Mouse (Mus musculus) heart, embryonic 16.5 days (tissue): ENCODE measurements around the gene Surf1. TPM values are rescaled to one million over a fixed set of nuclear protein-coding genes. Genes with fewer than 3 reads are reported as not detected.

Source experiments
- ATAC-seq: fragments of 200-750 bp; cut with Nextera tagmentation; replicated peaks from 2 replicates; pipeline ENCODE4 v1.8.0; 2017; ENCODE audit warnings: moderate number of reproducible peaks; ENCODE audit not compliant: insufficient read depth, low FRiP score; ENCODE audit errors: extremely low read depth
- H3K27ac ChIP-seq: fragments of 300-500 bp; sonication (generic); 2 replicates; pipeline ENCODE4 v1.5.1; 2014; ENCODE audit warnings: mild to moderate bottlenecking, low read length, control low read depth, moderate library complexity
- H3K27me3 ChIP-seq: fragments of 300-500 bp; sonication (generic); 2 replicates; pipeline ENCODE4 v1.6.1; 2014; ENCODE audit warnings: low read length, mixed read lengths; ENCODE audit not compliant: control insufficient read depth, insufficient read depth
- H3K36me3 ChIP-seq: fragments of 300-500 bp; sonication (generic); 2 replicates; pipeline ENCODE4 v1.6.1; 2014; ENCODE audit not compliant: control insufficient read depth, insufficient read depth
- H3K4me1 ChIP-seq: fragments of 300-500 bp; sonication (generic); 2 replicates; pipeline ENCODE4 v1.6.1; 2014; ENCODE audit warnings: low read length, mixed read lengths; ENCODE audit not compliant: control insufficient read depth, insufficient read depth
- H3K4me2 ChIP-seq: fragments of 300-500 bp; sonication (generic); 2 replicates; pipeline ENCODE4 v1.6.1; 2014; ENCODE audit warnings: low read depth, mild to moderate bottlenecking, control low read depth, low read length
- H3K4me3 ChIP-seq: fragments of 300-500 bp; sonication (generic); 2 replicates; pipeline ENCODE4 v1.5.1; 2014; ENCODE audit warnings: mild to moderate bottlenecking, control low read depth, low read length
- H3K9ac ChIP-seq: fragments of 300-500 bp; sonication (generic); 2 replicates; pipeline ENCODE4 v1.6.1; 2014; ENCODE audit warnings: low read length, control low read depth
- H3K9me3 ChIP-seq: fragments of 300-500 bp; sonication (generic); replicated peaks from 2 replicates; pipeline ENCODE4 v1.6.1; 2016; ENCODE audit warnings: low read length; ENCODE audit not compliant: control insufficient read depth
- WGBS: fragments of 180-500 bp; shearing (Covaris S2); extraction: QIAGEN DNeasy Blood & Tissue Kit; methylation state at CpG from one replicate; pipeline ENCODE4 v1.1.7; 2014; 5-methylcytosine and 5-hydroxymethylcytosine counted together
- polyA plus RNA-seq: library from polyadenylated mRNA; unstranded; fragments of >200 nt; fragmentation: Nextera tagmentation; extraction: Ambion mirVana; gene quantifications from 2 replicates; pipeline ENCODE4 v1.2.1, GENCODE M21; 2015

Surf1 gene
- polyA plus RNA-seq, 1 experiment from 2014 or later: 47.6 TPM

GRCm38 (mm10) chr2:26870666-26871065 lies 45.7 kb downstream of the Surf1 start:
- no peaks in the 10 kb centered on the region for H3K9me3 ChIP-seq
- H3K27me3 ChIP-seq: no peaks in the 10 kb centered on the region
- H3K4me2 ChIP-seq: no peak overlapping the region
- H3K4me3 ChIP-seq: no peak overlapping the region
- H3K4me1 ChIP-seq: no peaks in the 10 kb centered on the region
- 56% methylated on average over 6 of the region's 6 CpGs for WGBS
- no peaks in the 10 kb centered on the region for H3K36me3 ChIP-seq
- H3K27ac ChIP-seq: no peak overlapping the region
- no peak for ATAC-seq
- no peak overlapping the region for H3K9ac ChIP-seq

- no peak within 1 kb of the TSS for H3K9ac ChIP-seq
- WGBS: 62% methylated on average over 3 of the region's 3 CpGs
- H3K36me3 ChIP-seq: no peaks in the 10 kb centered on the region
- no peaks in the 10 kb centered on the region for H3K9me3 ChIP-seq
- H3K4me2 ChIP-seq: no peak within 1 kb of the TSS
- no peak for ATAC-seq
- H3K4me1 ChIP-seq: no peaks in the 10 kb centered on the region
- no peak within 1 kb of the TSS for H3K4me3 ChIP-seq
- no peaks in the 10 kb centered on the region for H3K27me3 ChIP-seq
- H3K27ac ChIP-seq: no peak within 1 kb of the TSS
Measured at GRCm38 (mm10) chr2:26864879-26865278, 51.5 kb downstream of the Surf1 start, which contains the start of gene Abo. TSS of gene Abo (minus strand) at chr2:26864979.

Other genes starting within 250 kb of the Surf1 start
- gene Lcn4, start 245.2 kb downstream of the Surf1 start, polyA plus RNA-seq: not detected in 2 replicates
- 0.11 TPM in 1 of 2 replicates, not detected in the other for gene Abo, start 51.6 kb downstream of the Surf1 start, polyA plus RNA-seq
- gene Surf6, start 13.7 kb downstream of the Surf1 start, polyA plus RNA-seq: 15.1 and 16.0 TPM in 2 replicates
- gene Med22, start 5.9 kb downstream of the Surf1 start, polyA plus RNA-seq: 43.7 and 45.4 TPM in 2 replicates
- 287 and 336 TPM in 2 replicates for gene Rpl7a, start 5.8 kb downstream of the Surf1 start, polyA plus RNA-seq
- gene Surf2, start 163 bp downstream of the Surf1 start, polyA plus RNA-seq: 36.2 and 38.1 TPM in 2 replicates
- gene Surf4, start 17.4 kb upstream of the Surf1 start, polyA plus RNA-seq: 160 and 177 TPM in 2 replicates
- 0.26 and 0.38 TPM in 2 replicates for gene Stkld1, start 17.5 kb upstream of the Surf1 start, polyA plus RNA-seq
- 26.5 and 31.3 TPM in 2 replicates for gene Rexo4, start 47.9 kb upstream of the Surf1 start, polyA plus RNA-seq
- gene Adamts13, start 56.9 kb upstream of the Surf1 start, polyA plus RNA-seq: not detected in 2 replicates
- 41.4 and 44.2 TPM in 2 replicates for gene Cacfd1, start 93.4 kb upstream of the Surf1 start, polyA plus RNA-seq
- gene Slc2a6, start 111.5 kb upstream of the Surf1 start, polyA plus RNA-seq: 0.64 and 0.65 TPM in 2 replicates
- 0.84 and 1.1 TPM in 2 replicates for gene Mymk, start 155.6 kb upstream of the Surf1 start, polyA plus RNA-seq
- gene Adamtsl2, start 162.8 kb upstream of the Surf1 start, polyA plus RNA-seq: 12.4 and 14.8 TPM in 2 replicates
- 0.70 and 0.91 TPM in 2 replicates for gene Fam163b, start 226.0 kb upstream of the Surf1 start, polyA plus RNA-seq
- 0.72 and 0.80 TPM in 2 replicates for gene Dbh, start 248.7 kb upstream of the Surf1 start, polyA plus RNA-seq